Mouse (Mus musculus) midbrain, embryonic 15.5 days (tissue): ENCODE data around the gene Zfp787. TPM values are rescaled to one million over a fixed set of nuclear protein-coding genes. Genes with fewer than 3 reads are reported as not detected.
"Not testable (repeated sequence)": the region's sequence is repeated elsewhere in the genome, so short reads cannot be mapped to it uniquely, and the experiment has no call there.

Experiments used
- ATAC-seq: fragments of 200-750 bp; cut with Nextera tagmentation; replicated peaks from 2 replicates; pipeline ENCODE4 v1.8.0; 2017; ENCODE audit warnings: moderate TSS enrichment
- H3K27ac ChIP-seq: fragments of 300-500 bp; sonication (generic); 2 replicates; pipeline ENCODE4 v1.5.1; 2015; ENCODE audit warnings: mild to moderate bottlenecking, inconsistent platforms
- H3K27me3 ChIP-seq: fragments of 300-500 bp; sonication (generic); replicated peaks from 2 replicates; pipeline ENCODE4 v1.6.1; 2015; ENCODE audit warnings: inconsistent platforms
- H3K36me3 ChIP-seq: fragments of 300-500 bp; sonication (generic); replicated peaks from 2 replicates; pipeline ENCODE4 v1.6.1; 2015; ENCODE audit warnings: inconsistent platforms
- H3K4me1 ChIP-seq: fragments of 300-500 bp; sonication (generic); 2 replicates; pipeline ENCODE4 v1.6.1; 2015; ENCODE audit warnings: inconsistent platforms
- H3K4me2 ChIP-seq: fragments of 300-500 bp; sonication (generic); 2 replicates; pipeline ENCODE4 v1.6.1; 2015; ENCODE audit warnings: inconsistent platforms, mild to moderate bottlenecking, moderate library complexity
- H3K4me3 ChIP-seq: fragments of 300-500 bp; sonication (generic); 2 replicates; pipeline ENCODE4 v1.5.1; 2015; ENCODE audit warnings: mild to moderate bottlenecking, inconsistent platforms
- H3K9ac ChIP-seq: fragments of 300-500 bp; sonication (generic); 2 replicates; pipeline ENCODE4 v1.6.1; 2015; ENCODE audit warnings: mild to moderate bottlenecking, inconsistent platforms
- H3K9me3 ChIP-seq: fragments of 300-500 bp; sonication (generic); 2 replicates; pipeline ENCODE4 v1.6.1; 2016; ENCODE audit warnings: inconsistent platforms
- WGBS: fragments of 180-500 bp; shearing (Covaris S2); methylation state at CpG from one replicate; pipeline ENCODE4 v1.1.7; 2015; ENCODE audit warnings: mixed read lengths; 5-methylcytosine and 5-hydroxymethylcytosine counted together
- polyA plus RNA-seq: library from polyadenylated mRNA; unstranded; fragments of >200 nt; fragmentation: Nextera tagmentation; extraction: Ambion mirVana; gene quantifications from 2 replicates; pipeline ENCODE4 v1.2.1, GENCODE M21; 2015

Gene Zfp787
- polyA plus RNA-seq, 1 experiment from 2014 or later: 26.3 TPM

GRCm38 (mm10) chr7:6179013-6179412 lies 23.2 kb upstream of the Zfp787 start:
- Histone ChIP-seq H3K36me3 (peaks cover 4% of the 10 kb centered on the region; the same call in 1 of the 2 replicates), H3K4me1 (peaks cover 6% of the 10 kb centered on the region; the same call in 1 of the 2 replicates), H3K27me3 (no peaks in the 10 kb centered on the region), H3K9ac (no peak overlapping the region), H3K27ac (no peak overlapping the region), H3K4me2 (no peak overlapping the region), H3K4me3 (no peak overlapping the region), H3K9me3 (no peaks in the 10 kb centered on the region)
- no peak for ATAC-seq

- 87% methylated on average over 9 of the region's 9 CpGs for WGBS
- not testable (repeated sequence) for H3K4me2 ChIP-seq, H3K27me3 ChIP-seq, H3K4me3 ChIP-seq, H3K9me3 ChIP-seq, H3K9ac ChIP-seq, H3K27ac ChIP-seq, H3K36me3 ChIP-seq, ATAC-seq
- H3K4me1 ChIP-seq: peaks cover 25% of the 10 kb centered on the region
Measured at GRCm38 (mm10) chr7:6174365-6174987, 18.7 kb upstream of the Zfp787 start.

- Histone ChIP-seq H3K4me2 (peak overlapping the region; percentile 81; the same call in 1 of the 2 replicates), H3K4me1 (peaks cover 25% of the 10 kb centered on the region), H3K36me3 (0 out of 2 replicates have a peak, but pooled peaks cover under 1% of the 10 kb centered on the region), H3K9ac (no peak overlapping the region), H3K4me3 (0 out of 2 replicates have a peak overlapping the region, but pooled peaks have one; percentile 78), H3K27ac (no peak overlapping the region), H3K27me3 (no peaks in the 10 kb centered on the region), H3K9me3 (no peaks in the 10 kb centered on the region)
- WGBS: 92% methylated on average over 8 of the region's 8 CpGs
- ATAC-seq: no peak
Measured at GRCm38 (mm10) chr7:6173872-6174271, 18.1 kb upstream of the Zfp787 start.

GRCm38 (mm10) chr7:6172674-6173244 lies 17.0 kb upstream of the Zfp787 start:
- Histone ChIP-seq H3K9me3 (no peaks in the 10 kb centered on the region), H3K9ac (peak overlapping the region; percentile 74), H3K4me1 (peaks cover 25% of the 10 kb centered on the region), H3K36me3 (no peaks in the 10 kb centered on the region), H3K27ac (peak overlapping the region; percentile 75), H3K4me3 (peak overlapping the region; percentile 78), H3K4me2 (peak overlapping the region; percentile 81), H3K27me3 (no peaks in the 10 kb centered on the region)
- WGBS: under 1% methylated on average over 27 of the region's 28 CpGs
- peak; percentile 54 for ATAC-seq

- ATAC-seq: peak; percentile 96
- WGBS: under 1% methylated on average over 37 of the region's 37 CpGs
Measured at GRCm38 (mm10) chr7:6172006-6172649, 16.3 kb upstream of the Zfp787 start, which contains the start of gene Zfp444. Zfp444 (plus strand) TSS chr7:6172226.

GRCm38 (mm10) chr7:6171444-6172005 lies 15.7 kb upstream of the Zfp787 start:
- H3K4me3 ChIP-seq: peak overlapping the region; percentile 78
- peak overlapping the region; percentile 81 for H3K4me2 ChIP-seq
- H3K9me3 ChIP-seq: no peaks in the 10 kb centered on the region
- WGBS: under 1% methylated on average over 24 of the region's 24 CpGs
- no peaks in the 10 kb centered on the region for H3K36me3 ChIP-seq
- peaks cover 25% of the 10 kb centered on the region for H3K4me1 ChIP-seq
- H3K9ac ChIP-seq: peak overlapping the region; percentile 47
- peak overlapping the region; percentile 88 for H3K27ac ChIP-seq
- peak; percentile 64 for ATAC-seq
- no peaks in the 10 kb centered on the region for H3K27me3 ChIP-seq

More at GRCm38 (mm10) chr7:6172006-6172649, 16.3 kb upstream of the Zfp787 start, which contains the start of gene Zfp444:
- no peaks in the 10 kb centered on the region for H3K9me3 ChIP-seq
- peak within 1 kb of the TSS; percentile 88 for H3K27ac ChIP-seq
- H3K36me3 ChIP-seq: no peaks in the 10 kb centered on the region
- no peaks in the 10 kb centered on the region for H3K27me3 ChIP-seq
- peaks cover 25% of the 10 kb centered on the region for H3K4me1 ChIP-seq
- peak within 1 kb of the TSS; percentile 81 for H3K4me2 ChIP-seq
- peak within 1 kb of the TSS; percentile 74 for H3K9ac ChIP-seq
- peak within 1 kb of the TSS; percentile 78 for H3K4me3 ChIP-seq

- Histone ChIP-seq H3K27me3 (no peaks in the 10 kb centered on the region), H3K4me1 (peaks cover 25% of the 10 kb centered on the region), H3K9me3 (no peaks in the 10 kb centered on the region), H3K4me2 (peak overlapping the region; percentile 81), H3K4me3 (peak overlapping the region; percentile 78), H3K36me3 (no peaks in the 10 kb centered on the region), H3K27ac (peak overlapping the region; percentile 88), H3K9ac (peak overlapping the region; percentile 47; the same call in 1 of the 2 replicates)
- 46% methylated on average over 6 of the region's 6 CpGs for WGBS
- no peak for ATAC-seq
Measured at GRCm38 (mm10) chr7:6170871-6171270, 15.1 kb upstream of the Zfp787 start.

- Histone ChIP-seq H3K4me1 (peaks cover 25% of the 10 kb centered on the region), H3K4me3 (no peak overlapping the region), H3K9me3 (no peaks in the 10 kb centered on the region), H3K27me3 (no peaks in the 10 kb centered on the region), H3K36me3 (no peaks in the 10 kb centered on the region), H3K27ac (no peak overlapping the region), H3K9ac (no peak overlapping the region), H3K4me2 (no peak overlapping the region)
- WGBS: 79% methylated on average over 9 of the region's 9 CpGs
- no peak for ATAC-seq
Measured at GRCm38 (mm10) chr7:6170391-6170790, 14.6 kb upstream of the Zfp787 start.

GRCm38 (mm10) chr7:6169403-6169802 lies 13.6 kb upstream of the Zfp787 start:
- 67% methylated on average over 3 of the region's 3 CpGs for WGBS
- Histone ChIP-seq H3K27me3 (no peaks in the 10 kb centered on the region), H3K36me3 (no peaks in the 10 kb centered on the region), H3K4me2 (no peak overlapping the region), H3K9me3 (no peaks in the 10 kb centered on the region), H3K9ac (no peak overlapping the region), H3K4me3 (no peak overlapping the region), H3K27ac (no peak overlapping the region), H3K4me1 (peaks cover 20% of the 10 kb centered on the region)
- no peak for ATAC-seq

GRCm38 (mm10) chr7:6164671-6165070 lies 8.9 kb upstream of the Zfp787 start:
- H3K9ac ChIP-seq: no peak overlapping the region
- no peak overlapping the region for H3K27ac ChIP-seq
- 68% methylated on average over 5 of the region's 5 CpGs for WGBS
- no peaks in the 10 kb centered on the region for H3K4me1 ChIP-seq
- H3K9me3 ChIP-seq: no peaks in the 10 kb centered on the region
- no peak for ATAC-seq
- no peaks in the 10 kb centered on the region for H3K36me3 ChIP-seq
- no peak overlapping the region for H3K4me2 ChIP-seq
- H3K4me3 ChIP-seq: no peak overlapping the region
- no peaks in the 10 kb centered on the region for H3K27me3 ChIP-seq

GRCm38 (mm10) chr7:6162172-6162571 lies 6.4 kb upstream of the Zfp787 start:
- 71% methylated on average over 4 of the region's 4 CpGs for WGBS

GRCm38 (mm10) chr7:6161541-6161940 lies 5.7 kb upstream of the Zfp787 start:
- H3K27ac ChIP-seq: no peak overlapping the region
- H3K4me1 ChIP-seq: peaks cover 5% of the 10 kb centered on the region; the same call in 1 of the 2 replicates
- H3K9ac ChIP-seq: no peak overlapping the region
- no peak for ATAC-seq
- H3K27me3 ChIP-seq: no peaks in the 10 kb centered on the region
- 59% methylated on average over 3 of the region's 3 CpGs for WGBS
- H3K4me2 ChIP-seq: no peak overlapping the region
- no peaks in the 10 kb centered on the region for H3K9me3 ChIP-seq
- no peaks in the 10 kb centered on the region for H3K36me3 ChIP-seq
- H3K4me3 ChIP-seq: no peak overlapping the region

More at GRCm38 (mm10) chr7:6162172-6162571, 6.4 kb upstream of the Zfp787 start:
- no peak overlapping the region for H3K4me3 ChIP-seq
- H3K36me3 ChIP-seq: no peaks in the 10 kb centered on the region
- H3K27me3 ChIP-seq: no peaks in the 10 kb centered on the region
- no peak overlapping the region for H3K27ac ChIP-seq
- H3K4me1 ChIP-seq: no peaks in the 10 kb centered on the region
- no peak for ATAC-seq
- no peak overlapping the region for H3K9ac ChIP-seq
- H3K4me2 ChIP-seq: no peak overlapping the region
- H3K9me3 ChIP-seq: no peaks in the 10 kb centered on the region
